Mouse (Mus musculus) embryonic fibroblast, embryonic 13.5 days (primary cell): Measurements from ENCODE around the gene Ttc17. TPM values are rescaled to one million over a fixed set of nuclear protein-coding genes. Genes with fewer than 3 reads are reported as not detected.
A peak's percentile ranks its signal among the peaks of the same experiment; 100 is the strongest.

Source experiments
- H3K27ac ChIP-seq: 2 replicates; pipeline ENCODE4 v1.5.1; 2012; ENCODE audit warnings: low read length, control low read depth, inconsistent platforms; ENCODE audit not compliant: insufficient read depth
- H3K4me1 ChIP-seq: 2 replicates; pipeline ENCODE4 v1.6.1; 2011; ENCODE audit warnings: low read length; ENCODE audit not compliant: control insufficient read depth, insufficient read depth
- H3K4me3 ChIP-seq: 2 replicates; pipeline ENCODE4 v1.5.1; 2011; ENCODE audit warnings: mild to moderate bottlenecking, control low read depth, low read length; ENCODE audit not compliant: insufficient read depth
- CTCF ChIP-seq: IDR thresholded peaks from 2 replicates; pipeline ENCODE4 v1.5.1; 2011; ENCODE audit warnings: mild to moderate bottlenecking, control low read depth, low read length, moderate library complexity, borderline replicate concordance; ENCODE audit not compliant: insufficient read depth
- POLR2A ChIP-seq: IDR thresholded peaks from 2 replicates; pipeline ENCODE4 v1.6.1; 2011; ENCODE audit warnings: low read depth, mild to moderate bottlenecking, control low read depth, low read length, moderate library complexity
- polyA plus RNA-seq: library from polyadenylated mRNA; stranded (reverse); fragments of >200 nt; gene quantifications from 2 replicates; pipeline ENCODE4 v1.2.4, GENCODE M21; 2011; ENCODE audit warnings: low read depth; ENCODE audit not compliant: missing spikeins, insufficient read length

The Ttc17 gene
- polyA plus RNA-seq, 1 experiment, result 44.5 TPM

GRCm38 (mm10) chr2:94302393-94302792, 104.1 kb downstream of the Ttc17 start:
- H3K27ac ChIP-seq, result no peak overlapping the region
- no peaks in the 10 kb centered on the region for H3K4me1 ChIP-seq
- H3K4me3 ChIP-seq, result no peak overlapping the region
- TF ChIP-seq POLR2A (no peak), CTCF (no peak)

GRCm38 (mm10) chr2:94301749-94302148, 104.7 kb downstream of the Ttc17 start:
- no peak for TF ChIP-seq POLR2A
- no peak for TF ChIP-seq CTCF
- no peak overlapping the region for H3K27ac ChIP-seq
- H3K4me1 ChIP-seq, result no peaks in the 10 kb centered on the region
- H3K4me3 ChIP-seq, result no peak overlapping the region

GRCm38 (mm10) chr2:94297467-94297866, 109.0 kb downstream of the Ttc17 start:
- no peak overlapping the region for H3K4me3 ChIP-seq
- no peak overlapping the region for H3K27ac ChIP-seq
- no peaks in the 10 kb centered on the region for H3K4me1 ChIP-seq
- no peak for TF ChIP-seq CTCF
- no peak for TF ChIP-seq POLR2A

- TF ChIP-seq POLR2A, result no peak
- TF ChIP-seq CTCF, result peak; percentile 84; the same call in 1 of the 2 replicates
- Histone ChIP-seq H3K4me3 (no peak overlapping the region), H3K27ac (no peak overlapping the region), H3K4me1 (peaks cover 21% of the 10 kb centered on the region)
Measured at GRCm38 (mm10) chr2:94290483-94290882, 116.0 kb downstream of the Ttc17 start.

- H3K4me1 ChIP-seq, result peaks cover 21% of the 10 kb centered on the region
- H3K4me3 ChIP-seq, result no peak overlapping the region
- no peak overlapping the region for H3K27ac ChIP-seq
- no peak for TF ChIP-seq CTCF
- TF ChIP-seq POLR2A, result no peak
Measured at GRCm38 (mm10) chr2:94289659-94290058, 116.8 kb downstream of the Ttc17 start.

- Histone ChIP-seq H3K27ac (no peak overlapping the region), H3K4me3 (no peak overlapping the region), H3K4me1 (peaks cover 21% of the 10 kb centered on the region)
- no peak for TF ChIP-seq CTCF
- no peak for TF ChIP-seq POLR2A
Measured at GRCm38 (mm10) chr2:94289169-94289568, 117.3 kb downstream of the Ttc17 start.

- peaks cover 21% of the 10 kb centered on the region for H3K4me1 ChIP-seq
- no peak for TF ChIP-seq CTCF
- TF ChIP-seq POLR2A, result no peak
- peak overlapping the region; percentile 15; the same call in 1 of the 2 replicates for H3K27ac ChIP-seq
Measured at GRCm38 (mm10) chr2:94288086-94288485, 118.4 kb downstream of the Ttc17 start.

GRCm38 (mm10) chr2:94287435-94287834, 119.1 kb downstream of the Ttc17 start:
- 0 out of 2 replicates have a peak overlapping the region, but pooled peaks have one; percentile 15 for H3K27ac ChIP-seq
- no peak overlapping the region for H3K4me3 ChIP-seq
- H3K4me1 ChIP-seq, result peaks cover 21% of the 10 kb centered on the region
- TF ChIP-seq CTCF (no peak), POLR2A (no peak)

More at GRCm38 (mm10) chr2:94288086-94288485, 118.4 kb downstream of the Ttc17 start:
- H3K4me3 ChIP-seq, result no peak overlapping the region

- no peak overlapping the region for H3K4me3 ChIP-seq
- peaks cover 11% of the 10 kb centered on the region for H3K4me1 ChIP-seq
- H3K27ac ChIP-seq, result no peak overlapping the region
- TF ChIP-seq CTCF (no peak), POLR2A (no peak)
Measured at GRCm38 (mm10) chr2:94283526-94283925, 123.0 kb downstream of the Ttc17 start.

GRCm38 (mm10) chr2:94279596-94279995, 126.9 kb downstream of the Ttc17 start:
- Histone ChIP-seq H3K27ac (no peak overlapping the region), H3K4me3 (no peak overlapping the region), H3K4me1 (no peaks in the 10 kb centered on the region)
- no peak for TF ChIP-seq POLR2A
- TF ChIP-seq CTCF, result no peak
